Mouse (Mus musculus) small intestine, adult 2 months (tissue): ENCODE results near the gene Apoa2. TPM values are rescaled to one million over a fixed set of nuclear protein-coding genes. Genes with fewer than 3 reads are reported as not detected.

Experiments used
- H3K27ac ChIP-seq: fragments of 200-500 bp; 2 replicates; pipeline ENCODE4 v1.5.1; 2012; ENCODE audit warnings: low read depth, low read length, control low read depth, inconsistent platforms; ENCODE audit not compliant: insufficient read depth
- H3K27me3 ChIP-seq: fragments of 200-500 bp; 2 replicates; pipeline ENCODE4 v1.6.1; 2012; ENCODE audit warnings: mild to moderate bottlenecking, moderate library complexity, low read length, inconsistent platforms; ENCODE audit not compliant: control insufficient read depth, insufficient read depth
- H3K36me3 ChIP-seq: fragments of 200-500 bp; 2 replicates; pipeline ENCODE4 v1.6.1; 2012; ENCODE audit warnings: mild to moderate bottlenecking, low read length, control low read depth, inconsistent platforms; ENCODE audit not compliant: control insufficient read depth, insufficient read depth
- H3K4me1 ChIP-seq: fragments of 200-500 bp; 2 replicates; pipeline ENCODE4 v1.6.1; 2012; ENCODE audit warnings: low read length, inconsistent platforms, mixed read lengths; ENCODE audit not compliant: control insufficient read depth, insufficient read depth, insufficient read length
- H3K4me3 ChIP-seq: fragments of 200-500 bp; 2 replicates; pipeline ENCODE4 v1.5.1; 2012; ENCODE audit warnings: low read depth, mild to moderate bottlenecking, control low read depth, inconsistent platforms, low read length, moderate library complexity
- CTCF ChIP-seq: fragments of 200-500 bp; IDR thresholded peaks from 2 replicates; pipeline ENCODE4 v1.5.1; 2012; ENCODE audit warnings: low read depth, mild to moderate bottlenecking, control low read depth, inconsistent platforms, low read length, moderate library complexity, mixed read lengths; ENCODE audit not compliant: insufficient replicate concordance, insufficient read length; ENCODE audit errors: extremely low read depth
- POLR2A ChIP-seq: fragments of 200-500 bp; IDR thresholded peaks from 2 replicates; pipeline ENCODE4 v1.6.1; 2012; ENCODE audit warnings: low read depth, mild to moderate bottlenecking, control low read depth, inconsistent platforms, low read length, moderate library complexity
- WGBS: fragments of 180-500 bp; shearing (Covaris S2); methylation state at CpG from one replicate; pipeline ENCODE4 v1.1.7; 2018; 5-methylcytosine and 5-hydroxymethylcytosine counted together
- polyA plus RNA-seq: library from polyadenylated mRNA; depleted of rRNA; stranded (reverse); fragments of >200 nt; gene quantifications from 2 replicates; pipeline ENCODE4 v1.2.3, GENCODE M21; 2012

The Apoa2 gene
- polyA plus RNA-seq, 1 experiment, result not detected

DNA sequence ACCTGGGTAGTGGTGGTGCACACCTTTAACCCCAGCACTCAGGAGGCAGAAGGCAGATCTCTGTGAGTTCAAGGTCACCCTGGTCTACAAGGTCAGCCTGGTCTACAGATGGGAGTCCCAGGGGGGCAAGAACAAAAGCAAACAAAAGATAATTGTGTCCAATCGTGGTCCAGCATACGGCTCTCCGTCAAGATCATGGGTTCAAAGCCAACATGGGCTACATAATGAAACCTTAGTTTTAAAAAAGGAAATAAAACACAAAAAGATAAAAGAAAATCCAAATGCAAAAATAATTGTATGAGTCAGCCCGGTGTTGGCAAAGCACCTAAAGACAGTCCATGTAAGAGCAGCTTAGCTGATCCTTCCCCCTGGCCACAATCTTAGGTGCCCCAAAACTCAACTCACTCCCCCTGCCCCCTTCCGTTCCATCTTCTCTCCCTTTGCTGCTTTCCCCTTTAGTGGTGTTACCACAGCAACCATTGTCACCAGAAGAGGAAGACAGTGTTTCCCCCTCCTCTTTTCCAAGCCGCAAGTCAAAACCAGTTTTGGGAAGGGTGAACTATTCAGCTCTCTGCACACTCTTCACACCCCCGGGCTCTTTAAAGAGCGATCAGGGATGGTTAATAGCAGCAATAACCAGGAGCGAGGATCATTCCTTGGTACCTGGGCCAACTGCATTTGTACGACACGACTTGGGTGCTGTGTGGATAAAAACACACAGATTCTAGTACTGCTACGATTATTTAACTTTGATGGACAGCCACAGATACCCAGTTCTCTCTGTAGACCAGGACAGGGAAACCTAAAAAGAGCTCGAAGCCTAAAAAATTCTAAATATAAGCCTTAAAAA lies 36.8 kb upstream of the Apoa2 start:
- Histone ChIP-seq H3K27ac (no peak overlapping the region), H3K27me3 (no peaks in the 10 kb centered on the region; the same call in 1 of the 2 replicates), H3K4me1 (peaks cover 12% of the 10 kb centered on the region; the same call in 1 of the 2 replicates), H3K4me3 (no peak overlapping the region), H3K36me3 (no peaks in the 10 kb centered on the region)
- 75% methylated on average over 13 of the region's 13 CpGs for WGBS
- no peak for TF ChIP-seq CTCF
- TF ChIP-seq POLR2A, result no peak

DNA sequence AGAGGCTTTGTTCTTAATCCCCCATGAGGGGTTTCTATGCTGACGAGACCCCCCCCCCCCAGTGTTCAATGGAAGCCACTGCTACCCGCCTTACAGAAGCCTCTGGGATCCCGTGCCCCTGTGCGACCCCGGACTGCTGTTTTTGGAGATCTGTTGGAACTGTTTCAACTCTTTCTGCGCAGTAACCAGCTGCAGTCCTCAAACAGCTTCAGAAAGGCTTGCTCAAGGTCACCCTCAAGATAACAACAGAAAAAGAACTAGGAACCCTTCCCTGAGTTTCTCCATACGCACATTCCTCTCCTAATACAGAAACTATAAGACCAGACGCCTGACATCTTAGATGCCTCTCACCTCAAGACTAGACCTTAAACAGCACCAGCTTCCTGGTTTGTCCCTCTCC lies 35.8 kb upstream of the Apoa2 start:
- H3K36me3 ChIP-seq, result no peaks in the 10 kb centered on the region
- no peak overlapping the region for H3K4me3 ChIP-seq
- TF ChIP-seq POLR2A (no peak), CTCF (no peak)
- peaks cover 8% of the 10 kb centered on the region; the same call in 1 of the 2 replicates for H3K27me3 ChIP-seq
- 26% methylated on average over 8 of the region's 8 CpGs for WGBS
- peaks cover 9% of the 10 kb centered on the region; the same call in 1 of the 2 replicates for H3K4me1 ChIP-seq
- H3K27ac ChIP-seq, result no peak overlapping the region

DNA sequence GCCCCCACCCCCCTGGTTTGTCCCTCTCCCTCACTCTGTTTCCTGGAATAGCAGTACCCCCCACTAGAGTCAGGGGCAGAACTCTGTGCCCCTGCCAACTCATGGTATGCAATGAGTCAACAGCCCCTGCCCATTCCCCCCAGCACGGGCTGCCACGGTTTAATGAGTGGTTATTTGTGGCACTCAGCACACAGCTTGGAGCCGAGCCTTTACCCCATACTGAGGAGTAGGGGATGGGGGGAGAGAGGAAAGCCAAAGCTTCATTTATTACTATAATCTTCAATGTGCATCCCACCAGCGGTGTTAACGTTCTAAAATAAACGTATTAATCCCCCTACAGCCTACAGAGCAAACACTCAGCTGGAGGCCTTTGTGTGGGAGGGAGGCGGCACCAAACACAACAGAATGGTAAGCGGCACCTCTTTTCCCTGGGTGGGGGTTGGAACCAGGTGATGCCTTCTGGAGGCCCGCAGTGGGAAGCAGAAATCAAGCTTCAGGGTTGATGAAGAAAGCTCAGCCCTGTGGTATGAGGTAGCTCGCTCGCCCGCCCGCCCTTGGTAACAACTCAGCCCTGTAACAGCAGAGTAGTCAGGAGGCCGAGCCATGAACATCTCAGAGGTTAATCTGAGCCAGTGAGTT lies 35.3 kb upstream of the Apoa2 start:
- no peak overlapping the region for H3K27ac ChIP-seq
- TF ChIP-seq POLR2A (no peak), CTCF (no peak)
- peaks cover 11% of the 10 kb centered on the region; the same call in 1 of the 2 replicates for H3K27me3 ChIP-seq
- no peaks in the 10 kb centered on the region for H3K36me3 ChIP-seq
- no peak overlapping the region for H3K4me3 ChIP-seq
- H3K4me1 ChIP-seq, result peaks cover 6% of the 10 kb centered on the region; the same call in 1 of the 2 replicates
- WGBS, result 80% methylated on average over 14 of the region's 14 CpGs

DNA sequence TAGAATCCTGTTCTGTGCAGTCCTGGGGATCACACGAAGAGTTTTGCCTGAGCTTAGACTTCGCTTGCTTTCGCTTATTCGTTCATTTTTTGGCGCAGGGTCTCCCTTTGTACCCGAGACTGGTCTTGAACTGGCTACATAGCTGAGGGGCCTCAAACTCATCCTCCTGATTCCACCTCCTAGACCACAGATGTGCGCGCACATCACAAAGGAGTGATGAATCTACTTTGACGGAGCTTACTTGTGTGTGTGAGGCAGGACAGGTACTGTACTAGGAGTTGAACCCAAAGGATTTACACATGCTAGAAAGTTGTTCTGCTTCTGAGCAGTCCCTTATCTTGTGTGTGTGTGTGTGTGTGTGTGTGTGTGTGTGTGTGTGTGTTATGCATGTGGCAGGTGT lies 34.0 kb upstream of the Apoa2 start:
- Histone ChIP-seq H3K27ac (no peak overlapping the region), H3K36me3 (no peaks in the 10 kb centered on the region), H3K4me1 (peaks cover 8% of the 10 kb centered on the region), H3K27me3 (peaks cover 21% of the 10 kb centered on the region), H3K4me3 (no peak overlapping the region)
- WGBS, result 98% methylated on average over 9 of the region's 9 CpGs
- TF ChIP-seq POLR2A (no peak), CTCF (no peak)

DNA sequence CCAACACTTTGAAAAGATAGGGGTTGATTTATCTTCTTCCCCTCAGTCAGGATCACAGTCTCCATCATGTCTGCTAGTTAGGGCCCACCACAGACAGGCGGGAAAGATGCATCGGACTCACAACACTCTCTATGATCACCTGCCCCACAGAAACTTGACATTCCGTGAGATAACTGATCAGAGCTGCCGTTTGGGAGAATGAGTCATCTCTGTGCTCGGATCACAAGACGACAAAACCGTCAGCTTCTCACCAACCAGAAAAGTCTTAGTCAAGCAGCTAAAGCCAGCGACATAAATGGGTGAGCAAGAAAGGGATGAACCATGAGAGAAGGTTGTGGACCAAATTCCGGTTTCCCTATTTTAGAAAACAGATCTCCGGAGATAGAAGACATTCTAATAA lies 32.6 kb upstream of the Apoa2 start:
- TF ChIP-seq POLR2A (no peak), CTCF (no peak)
- H3K27ac ChIP-seq, result no peak overlapping the region
- H3K4me1 ChIP-seq, result peaks cover 10% of the 10 kb centered on the region
- WGBS, result 29% methylated on average over 10 of the region's 10 CpGs
- H3K4me3 ChIP-seq, result no peak overlapping the region
- H3K36me3 ChIP-seq, result no peaks in the 10 kb centered on the region
- peaks cover 25% of the 10 kb centered on the region for H3K27me3 ChIP-seq

DNA sequence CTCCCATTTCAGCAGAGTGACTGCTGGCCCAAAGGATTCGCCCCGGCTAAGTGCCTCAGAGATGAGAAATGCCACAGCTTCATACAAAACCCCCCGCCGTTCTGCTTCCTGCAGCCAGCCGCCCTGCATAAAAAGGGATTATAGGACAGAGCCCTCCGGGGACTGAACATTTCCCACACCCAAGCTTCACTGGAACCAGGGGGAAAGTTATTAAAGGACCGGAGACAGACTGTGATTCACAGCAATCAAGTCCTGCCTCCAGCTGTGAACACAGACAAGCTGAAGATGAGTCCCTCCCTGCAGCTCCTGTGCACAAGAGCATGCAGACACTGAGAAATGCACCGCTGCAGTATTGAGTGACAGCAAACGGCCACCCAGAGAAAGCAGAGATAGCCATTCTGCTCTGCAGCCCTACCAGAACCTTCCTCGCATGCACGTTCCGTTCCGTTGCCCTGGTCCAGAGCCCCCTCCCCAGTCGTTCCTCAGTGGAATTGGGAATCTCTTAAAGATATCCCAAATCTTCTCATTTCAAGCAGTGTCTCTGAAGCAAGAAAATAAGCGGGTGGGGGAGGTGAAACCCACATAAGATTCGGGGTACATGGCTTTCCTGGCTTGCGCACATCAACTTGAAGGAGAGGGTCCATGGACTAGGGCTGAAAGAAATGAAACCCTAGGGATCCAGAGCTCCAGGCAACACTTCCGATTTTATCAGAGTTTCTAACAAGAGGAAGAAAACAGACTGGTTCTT lies 31.6 kb upstream of the Apoa2 start:
- no peak for TF ChIP-seq CTCF
- TF ChIP-seq POLR2A, result no peak
- no peaks in the 10 kb centered on the region for H3K36me3 ChIP-seq
- H3K4me1 ChIP-seq, result peaks cover 10% of the 10 kb centered on the region
- 23% methylated on average over 18 of the region's 18 CpGs for WGBS
- peaks cover 25% of the 10 kb centered on the region for H3K27me3 ChIP-seq
- H3K27ac ChIP-seq, result no peak overlapping the region
- H3K4me3 ChIP-seq, result peak overlapping the region; percentile 33
